12 mouse cellular contexts compared by ENCODE assay signal in the genomic region with DNA sequence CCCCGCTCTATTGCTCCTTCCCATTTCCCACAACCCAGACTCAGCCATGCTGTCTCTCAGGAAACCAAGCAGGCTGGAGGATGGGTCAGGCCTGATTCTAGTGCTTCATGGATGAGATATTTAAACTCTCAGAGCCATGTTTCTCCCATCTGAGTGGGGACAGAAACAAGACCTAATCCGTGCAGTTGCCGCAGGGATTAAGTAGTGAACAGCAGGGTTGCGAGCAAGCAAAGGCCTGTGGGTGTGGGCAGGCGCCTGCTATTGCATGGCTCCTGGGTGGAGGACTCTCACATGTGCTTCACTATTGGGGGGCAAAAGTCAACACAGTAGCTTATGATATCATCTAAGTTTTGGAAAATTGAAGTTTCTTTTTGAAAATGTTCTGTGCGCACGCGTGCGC. TPM values are rescaled to one million over a fixed set of nuclear protein-coding genes. Genes with fewer than 3 reads are reported as not detected.
DNase-seq lines count a peak whose midpoint lies in the region; ATAC-seq lines count a peak whose summit lies in the region.
"Had no signal": no experiment of that assay in that cellular context is flagged by ENCODE, and none has a peak within 500 bp of the region (broad histone marks: within the 10 kb centered on the region; RNA-seq: fewer than 3 reads in every experiment).

No protein-coding gene starts in this region.

- H3K9ac ChIP-seq in kidney, embryonic 15.5 days = no peak overlapping the region
- H3K9ac ChIP-seq in embryonic facial prominence, embryonic 12.5 days = no peak overlapping the region
- no peak overlapping the region for H3K9ac ChIP-seq in limb, embryonic 12.5 days (replicated peaks)
- H3K9ac ChIP-seq: liver, postnatal 0 days had no signal

- H3K27me3 ChIP-seq in kidney, embryonic 15.5 days = no peaks in the 10 kb centered on the region
- H3K27me3 ChIP-seq in embryonic facial prominence, embryonic 12.5 days = no peaks in the 10 kb centered on the region
- H3K27me3 ChIP-seq in limb, embryonic 12.5 days = no peaks in the 10 kb centered on the region

- 90% methylated on average over 9 of the region's 9 CpGs for WGBS in kidney, embryonic 15.5 days
- 73% methylated on average over 9 of the region's 9 CpGs for WGBS in embryonic facial prominence, embryonic 12.5 days
- 75% methylated on average over 8 of the region's 9 CpGs for WGBS in limb, embryonic 12.5 days

- H3K4me2 ChIP-seq in kidney, embryonic 15.5 days = no peak overlapping the region
- H3K4me2 ChIP-seq in embryonic facial prominence, embryonic 12.5 days (replicated peaks) = 0 out of 2 replicates have a peak overlapping the region, but pooled peaks have one; percentile 22
- H3K4me2 ChIP-seq in limb, embryonic 12.5 days = 0 out of 2 replicates have a peak overlapping the region, but pooled peaks have one; percentile 19
- H3K4me2 ChIP-seq: heart, embryonic 11.5 days had no signal

- 0 out of 2 replicates have a peak overlapping the region, but pooled peaks have one; percentile 41 for H3K27ac ChIP-seq in kidney, embryonic 15.5 days
- H3K27ac ChIP-seq in embryonic facial prominence, embryonic 12.5 days = peak overlapping the region; percentile 85
- peak overlapping the region; percentile 84 for H3K27ac ChIP-seq in limb, embryonic 12.5 days

- H3K4me3 ChIP-seq in kidney, embryonic 15.5 days (replicated peaks) = no peak overlapping the region
- H3K4me3 ChIP-seq in embryonic facial prominence, embryonic 12.5 days = no peak overlapping the region
- no peak overlapping the region for H3K4me3 ChIP-seq in limb, embryonic 12.5 days (replicated peaks)

- no peak for DNase-seq in kidney, postnatal 4 days
- peak; percentile 29 for DNase-seq in ZHBTc4 (ENCODE audit: low read depth, low spot score)
- no peak for DNase-seq in natural killer cell, adult 2 months (ENCODE audit: low spot score in 2 of 2)
- no peak for DNase-seq in ovary, adult 18-20 months (ENCODE audit: low spot score)
- DNase-seq: heart, postnatal 4 days; liver; liver, postnatal 0 days; lung, postnatal 14 days had no signal

- no peaks in the 10 kb centered on the region for H3K36me3 ChIP-seq in kidney, embryonic 15.5 days
- no peaks in the 10 kb centered on the region for H3K36me3 ChIP-seq in embryonic facial prominence, embryonic 12.5 days
- H3K36me3 ChIP-seq in limb, embryonic 12.5 days = no peaks in the 10 kb centered on the region

- H3K4me1 ChIP-seq in kidney, embryonic 15.5 days = peaks cover 31% of the 10 kb centered on the region
- H3K4me1 ChIP-seq in embryonic facial prominence, embryonic 12.5 days = peaks cover 22% of the 10 kb centered on the region
- H3K4me1 ChIP-seq in limb, embryonic 12.5 days (replicated peaks) = peaks cover 24% of the 10 kb centered on the region

- no peak for ATAC-seq in kidney, embryonic 15.5 days (replicated peaks; ENCODE audit: low FRiP score)
- ATAC-seq in embryonic facial prominence, embryonic 12.5 days (ENCODE audit: insufficient number of reproducible peaks, insufficient read depth, low FRiP score, low TSS enrichment) = no peak
- ATAC-seq in limb, embryonic 12.5 days (ENCODE audit: insufficient number of reproducible peaks, insufficient read depth, low FRiP score, low TSS enrichment, low read depth) = peak; percentile 48; the same call in 1 of the 2 replicates
- ATAC-seq: liver, postnatal 0 days had no signal

- no peaks in the 10 kb centered on the region for H3K9me3 ChIP-seq in kidney, embryonic 15.5 days (replicated peaks)
- no peaks in the 10 kb centered on the region for H3K9me3 ChIP-seq in embryonic facial prominence, embryonic 12.5 days
- no peaks in the 10 kb centered on the region for H3K9me3 ChIP-seq in limb, embryonic 12.5 days

RNA-seq across cellular contexts. Expression of a gene that starts 32.8 kb away (rescaled TPM):
- 190 and 191 TPM in 2 replicates for polyA plus RNA-seq in kidney, embryonic 15.5 days (2015; fragmentation: Nextera tagmentation; extraction: Ambion mirVana)
- polyA plus RNA-seq in embryonic facial prominence, embryonic 12.5 days (2016; fragmentation: Nextera tagmentation; extraction: Ambion mirVana) = 27.9 and 31.0 TPM in 2 replicates
- polyA plus RNA-seq in limb, embryonic 12.5 days (2016; fragmentation: Nextera tagmentation; extraction: Ambion mirVana) = 16.4 and 18.2 TPM in 2 replicates
